Mouse (Mus musculus): ENCODE results near the gene Dck.
"Not testable (repeated sequence)": the region's sequence is repeated elsewhere in the genome, so short reads cannot be mapped to it uniquely, and the experiment has no call there.

Gene Dck

DNA sequence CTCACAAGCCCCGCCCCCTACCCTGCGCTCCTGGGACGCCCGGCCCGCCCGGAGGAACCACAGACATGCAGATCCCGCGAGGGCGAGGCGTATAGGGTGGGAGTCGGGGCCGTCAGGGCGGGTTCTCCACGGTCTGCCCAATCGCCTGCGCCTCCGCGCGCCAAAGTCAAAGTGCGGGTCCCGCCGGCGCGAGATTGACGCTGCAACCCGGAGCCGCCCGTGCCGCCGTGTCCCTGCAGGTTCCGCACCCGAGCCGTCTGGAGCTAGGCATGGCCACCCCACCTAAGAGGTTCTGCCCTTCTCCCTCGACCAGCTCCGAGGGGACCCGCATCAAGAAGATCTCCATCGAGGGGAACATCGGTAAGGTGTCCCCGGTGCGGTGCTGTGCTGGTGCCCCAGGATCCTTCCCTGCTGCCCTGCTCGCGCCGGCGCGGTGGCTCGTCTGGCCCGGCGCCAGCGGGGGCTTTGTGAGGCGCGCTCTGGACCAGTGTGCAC, at the start of gene Dck:
Gene Dck, plus strand, starts transcription at position 10 of the 495 bp plus-strand sequence.
- DNase-seq (ENCODE audit: low read depth, low spot score) = peak; percentile 99

DNA sequence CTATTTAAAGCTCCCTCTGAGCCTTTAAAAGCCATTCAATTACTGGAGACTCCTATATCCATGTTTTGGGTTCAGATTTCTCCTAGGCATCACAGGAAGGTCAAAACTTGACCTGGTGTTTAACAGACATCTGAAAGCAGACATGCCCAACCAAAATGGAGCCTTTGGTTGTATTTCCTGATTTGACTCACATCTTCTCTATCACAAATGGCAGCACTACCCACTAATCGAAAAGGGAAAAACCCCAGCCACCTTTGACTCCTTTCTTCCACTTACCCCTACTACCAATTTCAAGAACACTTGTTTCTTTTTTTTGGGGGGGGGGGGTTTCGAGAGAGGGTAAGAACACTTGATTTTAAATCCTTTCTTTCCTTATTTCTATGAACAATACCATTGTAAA, 47.8 kb upstream of the Dck start:
- DNase-seq (ENCODE audit: low read depth, low spot score) = no peak

DNA sequence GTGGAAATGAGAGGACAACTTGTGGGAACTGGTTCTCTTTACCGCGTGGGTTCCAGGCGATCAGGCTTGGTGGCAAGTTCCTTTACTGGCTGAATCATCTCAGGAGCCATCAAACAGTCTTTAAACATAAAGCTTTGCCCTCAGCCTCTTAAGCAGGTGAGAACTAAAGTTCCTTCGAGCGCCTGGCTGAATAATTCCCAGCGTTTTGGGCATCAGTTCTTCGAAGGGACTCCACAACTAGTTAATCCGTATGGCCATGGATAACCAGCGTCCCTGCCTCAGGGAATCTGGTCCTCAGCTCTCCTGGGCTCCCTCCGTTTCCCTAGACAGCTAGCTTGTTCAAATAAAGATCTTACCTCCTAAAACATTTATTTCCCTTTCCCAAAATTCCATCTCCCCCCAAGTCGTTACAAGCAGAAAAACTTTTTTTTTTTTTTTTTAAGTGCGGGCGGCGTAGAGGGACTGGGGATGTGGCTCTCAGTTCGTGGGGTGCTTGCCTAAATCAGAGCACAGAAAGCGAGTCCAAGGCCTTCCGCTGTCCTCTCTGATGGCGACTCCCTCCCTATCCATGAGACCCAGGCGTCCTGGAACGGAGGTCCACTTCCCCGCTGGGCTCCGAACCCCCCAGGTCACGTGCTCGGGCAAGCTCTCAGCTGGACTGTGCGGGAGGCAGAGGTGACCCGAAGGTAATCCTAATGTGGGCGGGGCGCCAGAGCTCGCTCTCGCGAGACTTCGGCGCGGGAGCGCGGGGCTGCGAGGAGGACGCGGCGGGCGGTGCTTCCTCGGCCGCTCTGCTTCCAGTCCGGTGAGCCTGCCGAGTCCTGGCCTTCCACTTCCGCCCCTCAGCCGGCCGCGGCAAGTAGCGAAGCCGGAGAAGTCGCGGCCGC, 44.4 kb upstream of the Dck start, which contains the start of gene Mob1b:
Gene Mob1b, plus strand, starts transcription at position 740 of the 887 bp plus-strand sequence.
- peak; percentile 92 for DNase-seq (ENCODE audit: low read depth, low spot score)

DNA sequence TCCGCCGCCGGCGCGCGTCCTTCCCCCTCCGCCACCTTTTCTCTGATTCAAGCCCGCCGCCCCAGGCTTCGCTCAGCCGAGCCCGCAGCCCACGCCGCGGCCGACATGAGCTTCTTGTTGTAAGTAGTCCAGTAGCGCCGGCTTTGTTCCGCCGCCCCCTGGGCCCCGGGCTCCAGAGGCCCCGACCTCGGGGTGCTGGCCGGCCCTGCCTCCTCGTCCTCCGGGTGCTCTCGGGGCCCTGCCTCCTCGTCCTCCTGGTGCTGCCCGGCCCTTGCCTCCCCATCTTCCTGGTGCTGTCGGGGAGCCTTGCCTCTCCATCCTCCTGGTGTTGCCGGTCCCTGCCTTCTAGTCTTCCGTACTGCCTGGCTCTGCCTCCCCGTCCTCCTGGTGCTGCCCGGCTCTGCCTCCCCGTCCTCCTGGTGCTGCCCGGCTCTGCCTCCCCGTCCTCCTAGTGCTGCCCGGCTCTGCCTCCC, 43.8 kb upstream of the Dck start:
- no peak for DNase-seq (ENCODE audit: low read depth, low spot score)

DNA sequence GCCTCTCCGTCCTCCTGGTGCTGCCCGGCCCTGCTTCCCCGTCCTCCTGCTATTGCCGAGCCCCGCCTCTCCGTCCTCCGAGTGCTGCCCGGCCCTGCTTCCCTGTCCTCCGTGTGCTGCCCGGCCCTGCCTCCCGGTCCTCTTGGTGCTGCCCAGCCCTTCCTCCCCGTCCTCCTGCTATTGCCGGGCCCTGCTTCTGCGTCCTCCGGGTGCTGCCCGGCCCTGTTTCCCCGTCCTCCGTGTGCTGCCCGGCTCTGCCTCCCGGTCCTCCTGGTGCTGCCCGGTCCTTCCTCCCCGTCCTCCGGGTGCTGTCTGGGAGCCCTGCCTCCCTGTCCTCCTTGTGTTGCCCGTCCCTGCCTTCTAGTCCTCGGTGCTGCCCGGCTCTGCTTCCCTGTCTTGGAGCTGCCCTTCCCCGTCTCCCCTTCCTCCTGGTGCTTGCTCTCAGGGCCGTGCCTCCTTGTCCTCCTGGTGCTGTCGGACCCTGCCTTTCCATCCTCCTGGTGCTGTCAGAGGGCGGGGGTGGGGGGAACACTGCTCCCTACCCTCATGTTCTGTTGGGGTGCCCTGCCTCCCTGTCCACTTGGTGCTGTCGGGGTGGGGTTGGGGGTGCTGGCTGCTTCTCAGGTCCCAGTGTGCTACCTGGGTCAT, 43.1 kb upstream of the Dck start:
- no peak for DNase-seq (ENCODE audit: low read depth, low spot score)

DNA sequence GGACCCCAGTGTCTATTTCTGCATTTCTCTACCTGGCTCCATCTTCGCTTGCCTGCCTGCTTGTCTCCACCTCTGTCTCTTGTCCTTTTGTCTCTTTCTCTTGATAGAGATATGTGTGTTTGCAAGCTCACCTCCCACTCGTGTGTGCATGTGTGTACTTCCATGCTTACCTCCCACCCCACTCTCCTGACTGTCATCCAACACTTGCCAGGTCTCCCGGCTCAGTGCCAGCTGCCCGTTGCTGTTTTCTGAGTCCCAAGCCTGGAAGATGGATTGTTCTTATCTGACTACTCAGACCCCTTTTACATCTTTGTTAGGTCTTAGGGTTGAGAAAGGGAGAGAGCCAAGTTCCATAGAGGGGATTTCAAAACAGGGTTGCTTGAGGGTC, 42.6 kb upstream of the Dck start:
- DNase-seq (ENCODE audit: low read depth, low spot score) = no peak

DNA sequence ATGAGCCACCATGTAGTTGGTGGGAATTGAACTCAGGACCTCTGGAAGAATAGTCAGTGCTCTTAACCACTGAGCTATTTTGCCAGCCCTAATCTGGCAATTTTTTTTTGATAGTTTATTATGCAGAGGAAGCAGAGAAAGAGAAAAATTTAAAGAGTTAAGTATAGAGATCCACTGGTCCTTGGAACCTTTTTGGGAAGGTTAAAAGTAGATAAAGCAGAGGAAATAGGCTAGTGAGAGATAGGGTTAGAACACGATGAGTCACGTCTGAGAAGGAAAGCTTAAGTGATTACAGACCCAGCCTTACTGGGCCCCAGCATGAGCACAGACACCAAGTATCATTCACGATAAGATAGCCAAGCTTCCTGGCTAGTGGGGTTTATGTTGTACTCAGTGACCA, 40.8 kb upstream of the Dck start:
- peak; percentile 68 for DNase-seq (ENCODE audit: low read depth, low spot score)

DNA sequence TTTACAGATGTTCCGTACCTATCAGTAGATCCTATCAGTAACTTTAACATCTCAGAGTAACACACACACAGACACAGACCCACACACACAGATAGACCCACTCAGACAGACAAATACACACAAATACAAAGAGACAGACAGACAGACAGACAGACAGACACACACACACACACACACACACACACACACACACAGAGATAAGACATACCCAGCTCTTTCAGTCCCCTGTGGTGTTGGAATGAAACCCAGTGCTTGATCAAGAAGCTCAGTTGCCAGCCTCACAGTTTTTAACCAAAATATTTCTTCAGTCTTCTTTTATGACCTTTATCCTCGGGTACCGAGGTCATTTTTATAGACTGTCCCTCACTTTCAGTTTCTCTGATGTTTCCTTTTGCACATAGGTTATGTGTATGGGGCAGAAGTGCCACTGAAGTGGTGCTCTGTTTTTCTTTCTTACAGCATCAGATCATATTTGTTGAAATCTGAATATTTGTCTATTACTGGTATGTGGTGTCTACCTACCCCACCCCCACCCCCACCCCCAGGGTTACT, 37.1 kb upstream of the Dck start:
- no peak for DNase-seq (ENCODE audit: low read depth, low spot score)

DNA sequence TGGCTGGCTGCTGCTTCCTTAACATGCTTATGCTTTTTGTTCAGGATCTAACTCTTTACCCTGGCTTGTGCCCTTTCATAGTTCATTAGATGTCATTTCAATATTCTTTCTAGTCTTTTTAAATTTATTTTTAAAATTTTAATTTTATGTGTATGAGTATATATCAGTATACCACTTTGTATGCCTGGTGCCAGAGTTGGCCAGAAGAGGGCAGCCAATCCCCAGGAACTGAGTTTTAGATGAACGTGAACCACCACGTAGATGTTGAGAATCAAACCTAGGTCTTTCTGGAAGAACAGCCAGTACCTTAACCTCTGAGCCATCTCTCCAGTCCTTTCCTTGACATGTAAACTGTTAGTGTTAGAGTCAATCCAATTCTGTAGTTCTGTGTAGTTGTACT, 30.0 kb upstream of the Dck start:
- DNase-seq (ENCODE audit: low read depth, low spot score) = no peak

DNA sequence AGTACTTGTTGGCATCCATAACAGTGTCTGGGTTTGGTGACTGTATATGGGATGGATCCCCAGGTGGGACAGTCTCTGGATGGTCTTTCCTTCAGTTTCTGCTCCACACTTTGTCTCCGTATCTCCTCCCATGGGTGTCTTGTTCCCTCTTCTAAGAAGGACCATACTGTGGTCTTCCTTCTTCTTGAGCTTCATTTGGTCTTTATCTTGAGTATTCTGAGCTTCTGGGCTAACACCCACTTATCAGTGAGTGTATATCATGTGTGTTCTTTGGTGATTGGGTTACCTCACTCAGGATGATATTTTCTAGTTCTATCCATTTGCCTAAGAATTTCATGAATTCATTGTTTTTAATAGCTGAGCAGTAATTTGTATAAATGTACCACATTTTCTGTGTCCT, 23.7 kb upstream of the Dck start:
- not testable (repeated sequence) for DNase-seq (ENCODE audit: low read depth, low spot score)

DNA sequence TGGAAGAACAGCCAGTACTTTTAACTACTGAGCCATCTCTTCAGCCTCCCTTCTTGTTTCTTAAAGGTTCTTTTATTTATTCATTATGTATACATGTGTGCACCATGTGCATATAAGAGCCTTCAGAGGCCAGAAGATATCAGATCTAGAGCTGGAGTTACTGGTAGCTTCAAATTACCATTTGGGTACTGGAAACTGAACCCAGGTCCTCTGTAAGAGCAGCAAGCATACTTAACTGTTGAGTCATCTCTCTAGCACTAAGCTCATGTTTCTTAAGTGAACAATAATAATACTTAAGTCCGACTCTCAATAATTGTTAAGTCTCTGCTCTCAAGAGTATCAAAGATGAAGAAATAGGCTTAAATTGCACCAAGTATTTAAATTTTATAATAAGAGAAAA, 17.0 kb upstream of the Dck start:
- DNase-seq (ENCODE audit: low read depth, low spot score) = no peak

DNA sequence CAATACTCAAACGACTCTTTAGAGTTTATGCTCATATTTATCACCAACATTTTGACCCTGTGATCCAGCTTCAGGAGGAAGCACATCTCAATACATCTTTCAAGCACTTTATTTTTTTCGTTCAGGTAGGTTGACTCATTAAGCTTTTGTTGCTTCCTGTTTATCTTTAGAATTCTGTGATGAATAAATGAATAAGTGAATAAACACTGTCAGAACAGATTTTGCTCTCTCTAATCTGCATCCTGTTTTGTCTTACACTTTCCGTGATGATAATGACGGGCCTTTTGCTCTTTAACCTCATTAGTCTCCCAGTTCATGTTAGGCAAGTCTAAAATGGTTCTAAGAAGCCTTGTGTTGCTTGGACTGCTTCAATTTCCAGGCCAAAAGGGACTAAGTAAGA, 11.6 kb upstream of the Dck start:
- no peak for DNase-seq (ENCODE audit: low read depth, low spot score)

DNA sequence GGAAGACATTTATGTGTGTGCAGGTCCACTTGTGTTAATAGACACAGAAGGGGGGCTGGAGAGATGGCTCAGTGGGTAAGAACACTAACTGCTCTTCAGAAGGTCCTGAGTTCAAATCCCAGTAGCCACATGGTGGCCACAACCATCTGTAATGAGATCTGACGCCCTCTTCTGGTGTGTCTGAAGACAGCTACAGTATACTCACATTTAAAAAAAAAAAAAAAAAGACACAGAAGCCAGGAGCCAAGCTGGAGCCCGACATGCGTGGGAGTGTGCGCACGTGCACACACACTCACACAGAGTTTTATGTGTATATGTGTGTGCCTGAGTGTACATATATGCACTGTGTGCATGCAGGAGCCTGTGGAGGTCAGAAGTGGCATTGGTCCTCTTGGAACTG, 2.2 kb upstream of the Dck start:
- DNase-seq (ENCODE audit: low read depth, low spot score) = no peak

DNA sequence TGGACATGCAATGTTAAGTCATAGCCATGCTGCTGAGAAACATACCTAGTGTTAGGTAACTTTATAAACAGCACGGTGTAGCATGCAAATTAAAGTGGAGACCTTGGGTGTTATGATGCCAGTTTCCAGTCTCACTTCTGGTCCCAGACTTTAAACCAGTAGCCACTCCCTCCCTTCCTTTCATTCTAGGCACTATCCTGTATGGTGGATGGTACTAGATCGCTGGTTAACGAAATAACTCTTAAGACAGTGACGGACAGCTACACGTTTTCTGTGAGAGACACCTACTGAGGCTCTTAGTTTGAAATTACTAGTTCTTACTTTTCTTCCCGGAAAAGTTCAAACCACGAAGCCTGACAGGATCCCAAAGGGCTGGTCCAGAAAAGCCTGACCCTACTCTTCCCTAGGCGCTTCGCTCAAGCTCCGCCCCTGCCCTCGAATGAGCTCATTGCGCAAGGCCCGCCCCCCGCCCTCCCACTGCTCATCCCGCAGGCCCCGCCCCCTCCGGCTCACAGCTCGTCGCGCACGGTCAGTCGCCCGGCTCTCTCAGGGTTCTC, 288 bp upstream of the Dck start:
- DNase-seq (ENCODE audit: low read depth, low spot score) = no peak

DNA sequence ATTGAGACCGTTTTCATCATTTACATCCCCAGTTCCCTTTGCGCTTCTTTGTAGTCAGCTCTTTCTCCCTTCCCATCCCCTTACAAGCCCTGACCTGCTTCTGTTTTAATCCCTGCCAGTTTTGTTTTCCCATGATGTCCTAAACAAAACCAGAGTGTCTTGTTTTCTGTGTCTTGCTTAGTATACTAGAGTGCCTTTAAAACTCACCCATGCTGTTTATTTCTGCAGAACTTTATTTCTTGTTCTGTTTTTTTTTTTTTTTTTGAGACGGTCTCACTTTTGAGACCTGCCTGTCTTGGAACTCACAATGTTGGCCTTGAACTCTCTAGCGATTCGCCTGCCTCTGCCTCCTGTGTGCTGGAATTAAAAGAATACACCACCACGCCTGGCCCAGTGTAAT, 791 bp downstream of the Dck start:
- no peak for DNase-seq (ENCODE audit: low read depth, low spot score)

DNA sequence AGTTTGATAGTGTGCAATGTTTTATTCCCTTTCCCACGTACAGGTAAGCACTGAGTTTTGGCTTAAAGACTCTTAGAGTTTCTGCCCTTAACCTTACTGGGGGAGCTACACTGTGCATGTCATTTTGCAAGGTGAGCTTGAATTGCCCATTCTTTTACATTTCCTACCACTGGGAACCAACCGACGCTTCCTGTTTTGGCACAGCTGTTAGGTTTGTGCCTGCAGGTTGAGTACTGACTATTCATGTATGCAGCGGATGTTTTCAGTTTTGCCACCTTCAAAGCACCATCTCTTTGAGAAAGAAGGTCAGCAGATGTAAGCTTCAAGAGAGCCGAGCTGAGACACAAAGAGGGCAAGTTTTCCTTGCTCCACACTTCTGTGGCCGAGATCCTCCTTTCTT, 1.3 kb downstream of the Dck start:
- DNase-seq (ENCODE audit: low read depth, low spot score) = peak; percentile 24

DNA sequence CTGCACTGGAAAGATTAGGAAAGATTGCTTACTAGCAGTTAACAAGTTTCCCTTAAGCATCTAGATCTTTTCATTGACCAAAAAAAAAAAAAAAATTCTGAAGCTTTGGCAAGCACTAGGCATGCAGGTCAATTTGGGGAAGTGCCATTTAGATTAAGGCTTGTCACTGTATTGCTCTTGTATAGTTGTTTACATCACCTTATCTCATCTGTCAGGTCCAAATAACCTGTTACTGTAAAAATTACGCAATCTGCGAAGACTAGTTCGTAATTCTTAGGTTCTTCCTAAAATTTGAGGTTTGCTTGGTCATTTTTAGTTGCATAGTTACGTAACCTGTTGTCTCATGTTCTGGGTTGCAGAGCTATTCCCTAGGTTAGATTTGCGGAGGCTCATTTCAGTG, 2.1 kb downstream of the Dck start:
- peak; percentile 36 for DNase-seq (ENCODE audit: low read depth, low spot score)

DNA sequence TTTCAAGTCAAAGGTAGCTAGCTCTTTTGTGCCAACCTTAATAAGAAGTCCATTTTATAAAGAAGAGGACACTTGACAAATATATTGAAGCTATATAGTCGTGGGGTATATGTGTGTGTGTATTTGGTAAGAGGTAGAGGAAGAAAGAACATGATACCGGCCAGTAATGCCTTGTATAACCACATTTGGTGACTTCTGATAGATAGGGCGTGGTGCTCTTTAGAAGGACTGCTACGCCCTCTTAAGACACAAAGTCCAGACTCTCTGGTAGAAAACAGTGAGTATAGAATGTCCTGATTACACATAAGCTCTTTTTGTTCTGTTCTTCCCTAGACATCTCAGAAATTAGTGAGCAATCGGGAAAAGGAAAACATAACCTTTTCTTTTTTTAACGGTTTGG, 3.4 kb downstream of the Dck start:
- peak; percentile 60 for DNase-seq (ENCODE audit: low read depth, low spot score)

DNA sequence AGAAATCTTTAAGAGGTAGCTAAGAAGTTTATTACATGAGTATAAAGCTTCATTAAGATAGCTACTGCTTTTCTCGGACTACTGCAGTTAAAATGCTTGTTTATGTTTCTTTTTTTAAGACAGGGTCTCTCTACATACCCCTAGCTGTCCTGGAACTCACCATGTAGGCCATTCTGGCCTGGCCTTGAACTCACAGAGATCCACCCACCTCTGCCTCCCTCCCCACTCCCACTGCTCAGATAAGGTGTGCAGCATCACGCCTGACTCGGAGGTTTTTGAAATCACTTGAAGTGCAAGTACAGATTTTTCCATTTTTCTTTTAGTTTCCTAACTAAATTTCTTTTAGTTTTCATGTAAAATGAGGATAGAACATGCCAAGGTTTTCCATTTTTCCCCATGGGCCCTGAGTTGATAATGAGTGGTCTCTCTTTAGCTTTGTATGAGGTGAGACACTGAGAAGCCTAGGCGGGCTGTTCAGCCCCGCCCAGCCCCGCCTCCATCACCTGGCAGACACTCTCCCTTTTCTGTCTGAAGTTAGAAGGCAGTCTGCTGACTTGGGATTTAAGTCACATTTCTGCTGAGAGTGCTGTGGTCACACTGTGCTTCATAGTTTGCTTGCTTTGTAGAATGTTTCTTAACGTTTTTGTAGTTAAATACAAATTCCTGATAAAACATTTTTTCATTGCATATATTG, 17.4 kb downstream of the Dck start:
- DNase-seq (ENCODE audit: low read depth, low spot score) = no peak

DNA sequence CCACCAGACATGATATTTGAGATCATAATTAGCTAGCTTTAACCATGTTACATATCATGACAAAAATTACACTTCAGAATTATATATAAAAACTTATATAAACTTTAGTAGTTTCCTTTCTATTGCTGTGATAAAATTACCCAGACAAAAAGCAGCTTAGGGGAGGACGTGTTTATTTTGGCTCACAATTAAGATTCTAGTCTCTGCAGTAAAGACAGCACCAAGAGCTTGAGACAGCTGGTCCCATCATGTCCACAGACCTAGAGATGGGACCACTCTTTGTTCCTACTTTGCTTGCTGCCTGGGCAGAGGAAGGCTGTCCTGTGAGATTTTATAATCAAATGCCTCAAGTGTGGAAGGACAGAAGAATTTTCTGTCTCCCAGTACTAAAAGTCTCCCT, 20.3 kb downstream of the Dck start:
- DNase-seq (ENCODE audit: low read depth, low spot score) = no peak

DNA sequence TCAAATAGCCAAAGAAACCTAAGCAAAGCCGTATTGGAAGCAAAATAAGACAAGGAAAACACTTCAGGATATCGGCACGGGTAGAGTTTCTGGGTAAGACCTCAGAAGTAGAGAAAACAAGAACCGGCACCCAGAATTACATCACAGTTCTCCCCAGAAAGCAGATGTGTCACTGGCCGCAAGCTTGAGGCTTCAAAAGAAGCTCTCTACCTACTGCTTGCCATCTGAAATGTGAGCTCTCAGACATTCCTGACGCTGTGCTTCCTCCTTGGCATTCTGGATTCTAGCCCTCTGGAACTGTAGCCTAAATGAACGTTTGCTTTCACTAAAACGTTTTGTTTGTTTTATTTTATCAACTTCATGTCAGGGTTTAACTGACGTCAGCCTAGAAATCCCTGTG, 25.9 kb downstream of the Dck start:
- no peak for DNase-seq (ENCODE audit: low read depth, low spot score)
